Mouse (Mus musculus) cortical plate, adult 2 months (tissue): ENCODE results near the gene Tcaf2.

Experiments
- CTCF ChIP-seq: fragments of 200-500 bp; IDR thresholded peaks from 2 replicates; pipeline ENCODE4 v1.5.1; 2011; ENCODE audit warnings: mild to moderate bottlenecking, control low read depth, low read length; ENCODE audit not compliant: insufficient read depth; ENCODE audit errors: extremely low read depth
- POLR2A ChIP-seq: fragments of 200-500 bp; IDR thresholded peaks from 2 replicates; pipeline ENCODE4 v1.6.1; 2011; ENCODE audit warnings: mild to moderate bottlenecking, low read length, control low read depth; ENCODE audit not compliant: insufficient read depth; ENCODE audit errors: extremely low read depth

- no peak for TF ChIP-seq POLR2A
- TF ChIP-seq CTCF: no peak
These were observed 66.4 kb downstream of the Tcaf2 start for GRCm38 (mm10) chr6:42578678-42579077.
